Mouse (Mus musculus): ENCODE data around the gene St3gal2.

DNA sequence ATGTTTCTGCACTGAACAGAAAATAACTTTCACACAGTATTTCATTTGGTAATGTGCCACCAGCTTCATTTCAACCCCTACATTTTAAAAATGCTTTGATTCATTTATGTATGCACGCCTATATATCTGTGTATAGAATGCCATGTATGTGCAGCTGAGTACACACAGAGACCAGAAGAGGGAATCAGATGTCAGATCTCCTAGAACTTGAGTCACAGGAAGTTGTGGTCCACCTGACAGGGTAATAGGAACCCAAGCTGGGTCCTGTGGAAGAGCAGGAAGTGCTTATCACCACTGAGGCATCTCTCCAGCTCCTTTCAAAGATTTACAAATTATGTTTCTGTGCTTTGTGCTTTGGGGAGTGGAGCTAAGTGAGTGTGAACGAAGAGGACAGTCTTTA, 61.6 kb downstream of the St3gal2 start:
- TF ChIP-seq CTCF (IDR thresholded peaks at IDR 0.05; ENCODE audit: insufficient read depth, low read depth, low read length) (no peak), POLR2A (IDR thresholded peaks at IDR 0.05; ENCODE audit: insufficient read depth, low read depth, low read length) (no peak)

All from olfactory bulb, adult 2 months (tissue).